Mouse (Mus musculus) right cerebral cortex, postnatal 4 days (tissue): ENCODE measurements around the gene Pde4c.

Experiments
- DNase-seq: peaks from one replicate; pipeline ENCODE4 v3.0.0-alpha.2; 2022

Gene Pde4c

DNA sequence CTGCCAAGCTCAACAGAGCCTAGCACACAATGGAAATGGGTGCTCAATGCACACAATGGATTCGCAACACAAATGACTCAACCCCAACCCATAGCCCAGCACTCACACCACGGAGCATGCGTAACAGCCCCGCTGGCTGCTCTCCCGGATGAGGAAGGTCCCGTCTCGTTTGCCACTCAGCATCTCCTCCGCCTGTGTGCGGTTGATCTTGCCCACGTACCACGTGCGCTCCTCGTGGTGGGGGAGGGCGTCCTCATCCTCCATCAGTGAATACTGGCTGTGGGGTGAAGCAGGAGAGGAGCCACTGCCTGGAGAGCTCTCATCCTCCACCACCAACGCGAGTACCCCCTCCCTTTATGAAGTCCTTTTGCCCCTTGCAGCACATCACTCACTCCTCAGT, 45.4 kb downstream of the Pde4c start:
- no peak for DNase-seq

DNA sequence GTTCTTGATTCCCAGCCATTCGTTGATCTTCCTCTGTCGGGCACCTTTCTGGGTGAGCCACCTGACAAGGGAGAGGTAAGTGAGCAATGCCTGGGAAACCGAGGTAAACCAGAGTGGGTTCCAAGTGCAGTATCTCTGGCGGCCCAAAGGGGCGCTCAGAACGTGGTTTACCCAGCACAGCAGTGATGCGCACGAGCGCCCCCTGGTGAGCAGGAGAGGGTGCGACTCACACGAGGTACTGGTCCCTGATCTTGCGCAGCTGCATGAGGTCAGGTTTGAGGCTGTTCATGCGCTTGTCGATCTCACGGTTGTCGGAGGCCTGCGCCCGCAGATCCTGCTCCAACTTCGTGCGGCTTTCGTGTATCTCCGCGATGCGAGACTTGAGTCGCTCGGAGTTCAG, 45.8 kb downstream of the Pde4c start:
- DNase-seq, result peak; percentile 99

DNA sequence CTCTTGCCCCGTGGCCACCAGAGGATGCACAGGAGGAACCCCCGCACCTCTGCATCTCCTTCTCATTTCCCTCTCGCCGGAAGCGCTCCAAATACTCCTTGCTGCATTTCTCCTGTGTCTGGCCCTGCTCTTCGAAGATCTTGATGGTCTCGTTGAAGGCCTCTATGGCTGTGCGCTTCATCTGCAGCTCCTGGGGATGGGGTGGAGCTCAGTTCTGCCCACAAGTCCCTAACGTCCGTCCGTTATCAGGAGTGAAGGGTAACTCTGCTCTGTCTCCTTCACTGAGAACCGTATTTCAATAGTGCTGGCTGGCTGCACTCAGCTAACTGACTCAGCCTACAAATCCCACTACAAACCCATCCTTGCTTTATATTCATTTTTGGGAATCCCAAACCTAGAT, 46.3 kb downstream of the Pde4c start:
- DNase-seq, result no peak

DNA sequence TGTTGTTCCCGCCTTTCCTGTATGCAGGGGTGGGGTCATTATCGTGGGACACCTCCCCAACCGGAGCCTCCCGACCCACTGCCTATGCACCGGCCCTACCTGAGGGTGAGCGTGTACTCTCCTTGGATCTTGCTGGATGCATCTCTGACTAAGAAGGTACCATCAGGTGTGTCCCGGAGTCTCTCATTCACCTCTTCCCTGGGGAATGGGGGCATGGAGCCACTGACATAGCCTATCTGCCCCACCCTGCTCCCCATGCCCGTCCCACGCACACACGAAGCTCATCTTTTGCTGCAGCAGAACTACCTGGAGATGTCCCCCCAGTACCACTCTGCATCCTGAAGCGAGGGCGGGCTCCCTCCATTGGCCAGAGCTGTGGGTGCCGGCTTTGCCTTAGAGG, 47.2 kb downstream of the Pde4c start:
- no peak for DNase-seq

DNA sequence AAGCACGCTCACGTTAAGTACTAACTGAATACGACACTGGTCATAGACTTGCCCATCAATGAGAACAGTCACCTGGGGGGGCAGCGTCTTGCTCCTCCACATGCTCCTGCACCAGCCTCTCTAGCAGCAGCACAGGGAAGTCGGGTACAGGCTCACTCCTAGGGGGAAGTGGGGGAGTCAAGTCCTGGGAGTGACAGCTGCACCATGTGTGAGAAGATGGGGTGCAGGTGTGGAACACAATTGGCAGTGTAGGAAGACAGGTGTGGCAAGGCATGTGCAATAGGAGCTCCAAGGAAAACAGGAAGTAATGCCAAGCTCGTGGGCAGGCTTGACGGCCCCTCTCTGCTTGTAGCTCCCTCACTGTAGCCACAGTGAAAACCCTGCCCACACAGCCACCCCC, 47.7 kb downstream of the Pde4c start:
- DNase-seq, result no peak

DNA sequence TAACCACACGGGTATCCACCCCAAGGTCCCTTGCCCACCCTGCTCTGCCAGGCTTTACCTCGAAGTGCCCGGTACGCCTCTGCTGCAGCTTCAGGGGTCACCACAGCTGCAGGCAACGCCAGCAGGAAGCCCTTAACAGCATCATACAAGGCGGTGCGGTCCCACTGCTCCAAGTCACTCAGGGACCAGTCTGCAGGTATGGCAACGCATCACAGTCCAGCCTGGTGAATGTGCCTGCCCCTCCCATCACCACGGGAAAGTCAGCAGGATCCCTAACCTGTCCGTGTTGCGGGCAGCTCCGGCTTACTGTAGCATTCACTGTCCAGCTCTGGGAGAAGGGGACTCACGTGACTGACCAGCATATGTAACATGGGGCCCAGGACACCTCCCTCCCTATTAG, 48.6 kb downstream of the Pde4c start:
- no peak for DNase-seq

DNA sequence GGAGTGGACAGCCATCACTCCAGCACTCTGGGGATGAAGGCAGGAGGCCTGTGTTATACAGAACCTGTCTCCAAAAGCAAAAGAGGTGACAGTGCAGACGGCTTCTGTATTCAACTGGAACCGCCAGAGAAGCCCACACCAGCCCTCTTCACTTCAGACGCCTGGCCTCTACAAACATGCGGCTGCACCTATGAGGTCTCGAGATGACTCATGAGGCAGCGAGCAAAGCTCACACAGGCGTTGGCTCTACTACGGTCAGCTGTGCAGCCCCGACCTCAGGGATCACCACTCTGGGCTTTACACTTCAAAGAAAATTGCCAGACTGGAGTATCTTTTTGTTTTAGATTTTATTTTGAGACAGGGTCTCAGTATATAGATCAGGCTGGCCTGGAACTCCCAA, 49.4 kb downstream of the Pde4c start:
- DNase-seq, result no peak

DNA sequence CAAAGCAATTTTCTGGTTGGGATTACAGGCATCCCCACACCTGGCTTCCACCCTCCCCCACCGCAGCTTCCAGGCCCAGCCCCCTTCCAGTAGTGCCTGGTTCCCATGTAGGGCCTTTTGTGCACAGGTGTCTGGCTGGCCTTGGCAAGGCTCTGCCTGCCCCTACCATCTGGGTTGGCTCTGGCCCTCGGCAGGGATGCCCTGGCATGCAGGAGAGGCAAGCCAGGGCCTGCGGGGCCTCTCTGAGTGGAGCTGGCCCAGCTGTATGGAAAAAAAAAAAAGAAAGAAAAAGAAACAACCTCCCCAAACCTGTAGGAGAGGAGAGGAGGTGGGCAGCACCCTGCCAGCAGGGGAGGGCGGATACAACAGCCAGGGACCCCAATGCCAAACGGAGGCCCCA, 49.9 kb downstream of the Pde4c start:
- no peak for DNase-seq

DNA sequence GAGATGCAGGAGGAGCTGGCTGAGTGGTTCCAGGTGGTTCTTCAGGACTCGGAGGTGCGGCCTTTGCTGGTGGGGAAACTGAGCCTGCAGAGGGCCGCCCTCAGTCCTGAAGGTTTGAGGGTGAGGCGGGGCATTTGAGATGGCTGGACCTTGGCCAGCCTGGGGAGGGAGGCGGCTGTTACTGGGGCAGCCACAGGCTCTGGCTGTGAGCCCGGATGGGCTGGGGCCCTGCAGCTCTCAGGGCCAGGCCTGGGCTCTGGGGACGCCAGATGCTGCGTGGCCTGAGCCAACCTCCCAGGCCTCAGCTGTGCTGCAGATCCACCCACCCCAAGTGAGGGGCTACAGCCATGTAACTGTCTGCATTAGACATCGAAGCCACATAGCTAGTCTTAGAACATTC, 50.3 kb downstream of the Pde4c start:
- peak; percentile 69 for DNase-seq

DNA sequence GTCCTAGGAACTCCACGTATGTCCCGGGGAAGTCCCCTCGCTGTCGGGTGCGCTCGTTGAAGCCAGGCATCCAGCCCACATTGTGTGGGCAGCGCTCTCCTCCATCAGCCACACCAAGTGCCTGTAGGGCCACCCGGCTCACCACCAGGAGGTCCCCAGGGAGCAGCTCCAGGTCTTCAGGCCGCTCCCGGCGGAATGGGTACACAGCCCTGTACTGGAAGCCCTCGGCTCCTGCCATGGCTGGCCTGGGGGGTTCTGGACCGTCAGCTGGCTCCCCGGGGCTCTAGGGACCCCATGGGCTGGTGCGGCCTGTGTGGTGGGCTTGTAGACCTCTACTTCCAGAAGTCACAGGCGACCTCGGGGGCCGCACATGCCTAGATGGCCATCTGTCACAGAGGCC, 51.2 kb downstream of the Pde4c start:
- no peak for DNase-seq

DNA sequence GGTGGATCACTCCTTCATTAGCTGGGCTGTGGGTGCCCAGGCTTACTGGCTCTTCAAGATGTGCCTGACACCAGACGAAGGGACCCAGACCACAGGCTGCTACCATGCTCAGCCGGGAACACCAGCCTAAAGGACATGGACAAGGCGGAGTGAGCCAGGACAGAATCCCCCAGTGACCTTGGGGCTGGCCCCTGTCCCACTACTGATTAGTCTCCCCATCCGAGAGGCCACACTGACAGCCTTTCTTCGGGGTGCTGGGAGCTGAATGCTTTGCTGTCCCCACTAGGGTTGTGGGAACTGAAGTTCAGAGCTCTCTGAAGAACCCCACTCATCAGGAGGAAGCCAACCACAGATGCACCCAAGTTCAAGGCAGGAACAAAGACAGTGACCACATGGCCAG, 51.7 kb downstream of the Pde4c start:
- DNase-seq, result no peak

DNA sequence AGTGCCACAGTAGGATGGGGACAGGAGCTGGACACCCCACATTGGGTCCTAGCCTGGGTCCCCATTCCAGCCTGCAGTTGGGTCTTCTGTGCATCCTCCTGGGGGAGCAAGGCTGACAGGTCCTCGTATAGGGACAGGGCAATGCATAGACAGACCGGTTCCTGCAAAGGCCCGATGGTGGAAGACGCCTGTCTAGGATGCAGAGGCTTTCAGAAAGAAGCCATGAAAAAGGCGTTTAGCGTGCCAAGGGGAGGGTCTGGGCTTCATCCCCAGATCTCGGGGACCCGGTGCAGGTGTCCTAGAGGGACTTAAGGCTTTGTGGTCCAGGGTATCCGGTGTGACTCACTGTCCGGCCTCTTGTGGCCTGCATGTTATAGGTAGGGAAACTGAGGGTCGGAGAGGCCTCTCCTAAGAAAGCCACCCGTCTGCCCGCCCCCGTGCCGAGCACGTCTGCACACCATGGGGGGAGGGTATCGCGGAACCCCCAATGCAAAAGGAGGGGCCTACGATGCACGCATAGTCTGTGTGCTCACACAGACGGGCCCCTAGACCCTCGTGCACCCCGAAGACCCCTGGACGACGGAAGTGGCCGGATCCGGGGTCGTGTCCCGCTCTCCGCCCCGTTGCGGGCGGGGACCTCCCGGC, 52.5 kb downstream of the Pde4c start:
- DNase-seq, result peak; percentile 55

DNA sequence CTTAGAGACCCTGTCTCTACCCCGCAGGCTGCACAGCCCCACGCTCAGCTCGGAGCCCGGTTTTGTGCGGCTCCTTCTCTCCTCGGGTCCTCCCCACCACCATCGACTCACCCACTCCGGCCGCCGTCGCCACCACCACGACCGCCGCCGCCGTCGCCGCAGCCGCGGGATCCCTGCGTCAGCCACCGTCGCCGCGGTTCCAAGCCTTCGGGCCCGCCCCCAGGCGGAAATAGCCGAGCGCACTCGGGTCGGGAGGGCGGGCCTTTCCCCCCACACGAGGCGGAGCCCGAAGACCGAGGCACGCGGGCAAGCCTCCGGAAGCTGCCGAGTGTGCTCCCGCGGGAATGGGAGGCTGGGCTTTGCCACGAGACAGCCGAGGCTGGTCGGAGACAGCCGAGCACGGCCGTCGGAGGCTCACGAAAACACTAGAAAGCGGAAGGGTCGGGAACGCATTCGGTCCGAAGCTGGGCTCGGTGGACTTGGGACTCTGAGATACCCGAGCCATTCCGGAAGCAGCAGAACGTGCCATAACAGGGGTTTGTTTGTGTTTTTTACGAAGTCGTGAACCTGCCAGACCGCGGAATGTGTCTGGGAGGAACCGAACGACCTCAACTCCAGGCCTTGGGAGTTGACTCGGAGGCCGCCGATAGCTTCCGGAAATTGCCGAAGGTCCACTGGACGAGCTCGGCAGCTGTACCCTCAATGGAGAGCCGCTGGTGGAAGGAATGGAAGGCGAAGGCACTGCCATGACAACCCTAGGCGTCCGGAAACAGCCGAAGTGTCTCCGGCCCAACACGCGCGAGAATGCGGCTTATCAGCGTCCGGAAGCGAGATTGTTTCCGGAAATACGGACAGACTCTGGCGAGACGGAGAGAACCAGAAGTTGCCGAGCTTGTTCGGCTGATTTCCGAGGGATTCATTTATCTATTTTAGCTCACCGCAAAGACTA, 53.2 kb downstream of the Pde4c start, which contains the start of gene Pik3r2:
Gene Pik3r2, minus strand, starts transcription at position 218 of the 949 bp plus-strand sequence.
- peak; percentile 99 for DNase-seq

DNA sequence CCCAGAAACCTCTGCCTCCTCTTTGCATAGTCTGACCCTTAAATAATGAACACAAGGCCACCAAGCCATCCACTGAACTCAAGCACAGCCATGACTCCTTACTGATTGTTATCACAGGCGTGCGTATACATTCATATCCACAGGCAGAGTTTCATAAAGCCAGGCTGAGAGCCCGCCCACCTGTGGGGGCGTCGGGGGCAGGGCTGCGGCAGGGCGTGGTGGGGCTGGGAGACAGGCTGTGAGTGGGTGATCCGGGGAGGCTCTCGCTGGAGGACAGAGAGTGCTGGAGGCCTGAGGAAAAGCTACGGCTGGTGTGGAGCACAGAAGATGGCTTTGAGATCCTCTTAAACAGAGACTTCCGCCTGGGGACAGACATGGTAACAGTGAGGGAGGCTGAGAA, 56.6 kb downstream of the Pde4c start:
- DNase-seq, result no peak

DNA sequence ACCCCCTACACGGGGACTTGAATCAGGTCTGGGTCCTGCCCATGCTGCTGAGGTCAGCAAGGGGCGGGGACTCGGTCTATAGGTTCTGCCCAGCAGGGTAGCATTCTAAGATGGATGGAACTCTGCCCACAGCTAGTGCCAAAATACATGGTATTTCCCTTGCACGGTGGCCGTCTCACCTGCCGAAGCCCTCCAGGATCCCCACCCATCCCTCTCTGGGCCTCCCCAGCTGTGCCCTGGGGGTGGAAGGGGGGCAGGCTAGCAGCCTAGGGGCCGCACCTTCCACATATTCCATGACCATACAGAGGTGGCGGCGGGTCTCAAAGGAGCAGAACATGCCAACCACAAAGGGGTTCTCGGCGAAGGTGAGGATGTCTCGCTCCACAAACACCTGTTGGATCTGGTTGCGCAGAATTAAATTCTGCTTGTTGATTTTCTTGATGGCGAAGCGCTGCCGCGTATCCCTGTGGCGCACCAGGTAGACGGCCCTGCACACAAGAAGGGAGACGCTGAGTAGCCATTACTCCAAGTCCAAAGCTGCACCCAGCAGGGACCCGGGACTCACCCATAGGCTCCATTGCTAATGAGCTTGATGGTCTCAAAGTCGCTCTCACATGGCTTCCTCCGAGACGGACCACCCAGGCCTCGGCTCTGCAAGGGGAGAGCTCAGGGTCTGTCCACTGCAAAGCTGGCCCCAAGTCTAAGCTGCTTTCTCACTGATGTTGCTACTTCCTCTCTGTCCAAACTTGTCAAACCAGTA, 63.0 kb downstream of the Pde4c start:
- DNase-seq, result no peak

DNA sequence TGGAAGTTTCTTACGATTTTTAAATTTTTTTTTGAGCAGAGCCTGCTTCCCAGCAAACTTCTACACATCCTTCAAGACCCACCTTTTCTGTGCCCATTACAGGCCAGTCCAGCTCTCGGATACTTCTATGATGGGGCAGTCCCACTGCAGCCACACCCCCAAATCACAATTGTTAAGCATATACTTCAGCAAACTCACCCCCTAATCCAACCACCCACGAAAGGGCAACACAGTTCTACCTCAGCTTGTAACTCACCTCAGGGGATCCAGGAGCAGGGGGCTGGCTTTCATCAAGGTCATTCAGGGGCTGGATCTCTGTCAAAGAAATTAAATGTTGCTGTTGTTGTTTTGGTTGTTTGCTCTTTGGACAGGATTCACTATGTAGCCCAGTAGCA, 63.5 kb downstream of the Pde4c start:
- no peak for DNase-seq

DNA sequence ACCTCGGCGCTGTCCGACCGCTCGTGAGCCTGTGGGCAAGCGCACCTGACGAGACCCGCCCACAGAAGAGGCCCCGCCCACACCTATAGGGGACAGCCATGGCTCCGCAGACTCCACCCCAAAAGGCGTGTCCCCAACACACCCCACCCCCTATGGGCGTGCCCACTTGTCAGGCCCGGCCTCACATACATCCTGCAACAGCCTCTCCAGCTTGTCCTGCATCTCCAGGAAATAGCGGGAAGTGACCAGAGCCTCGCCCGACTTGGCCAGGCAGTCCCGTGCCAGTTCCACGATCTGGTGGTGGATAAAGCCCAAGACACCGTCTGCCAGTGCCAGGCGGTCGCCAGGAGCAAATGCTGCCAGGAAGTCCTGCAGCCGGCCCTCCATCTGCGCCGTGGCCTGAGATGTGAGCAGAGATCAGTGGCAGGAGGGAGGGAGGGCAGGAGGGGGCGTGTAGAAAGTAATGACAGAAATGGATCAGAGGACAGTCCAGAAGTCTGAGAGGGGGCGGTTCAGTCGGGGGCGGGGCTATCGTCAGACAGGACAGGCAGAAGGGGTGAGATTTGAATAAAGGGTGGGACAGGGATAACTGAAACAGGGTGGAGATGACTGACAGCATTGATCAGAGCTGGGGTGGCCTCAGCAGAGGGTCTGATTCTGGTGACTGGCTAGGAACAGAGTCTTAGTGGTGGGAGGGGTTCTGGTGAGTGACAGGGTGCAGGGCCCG, 64.6 kb downstream of the Pde4c start:
- DNase-seq, result no peak

DNA sequence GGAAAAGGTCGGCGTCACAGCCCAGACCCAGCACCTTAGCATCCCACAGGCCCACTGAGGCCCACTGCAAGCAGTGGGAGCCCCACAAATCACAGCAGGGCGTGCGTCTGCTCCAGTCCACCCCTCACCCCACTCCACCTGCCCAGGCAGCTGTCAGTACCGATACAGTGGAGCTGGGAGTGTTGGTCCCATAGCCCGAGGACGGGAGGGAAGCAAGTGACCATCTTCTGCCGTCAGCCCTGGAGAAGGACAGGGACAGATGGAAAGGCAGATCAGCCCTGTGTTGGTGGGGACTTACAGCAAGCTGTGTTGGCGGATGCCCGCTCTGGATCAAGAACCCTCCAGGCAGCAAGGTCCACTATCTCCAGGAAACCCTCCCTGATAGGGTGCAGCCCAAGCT, 65.5 kb downstream of the Pde4c start:
- no peak for DNase-seq

DNA sequence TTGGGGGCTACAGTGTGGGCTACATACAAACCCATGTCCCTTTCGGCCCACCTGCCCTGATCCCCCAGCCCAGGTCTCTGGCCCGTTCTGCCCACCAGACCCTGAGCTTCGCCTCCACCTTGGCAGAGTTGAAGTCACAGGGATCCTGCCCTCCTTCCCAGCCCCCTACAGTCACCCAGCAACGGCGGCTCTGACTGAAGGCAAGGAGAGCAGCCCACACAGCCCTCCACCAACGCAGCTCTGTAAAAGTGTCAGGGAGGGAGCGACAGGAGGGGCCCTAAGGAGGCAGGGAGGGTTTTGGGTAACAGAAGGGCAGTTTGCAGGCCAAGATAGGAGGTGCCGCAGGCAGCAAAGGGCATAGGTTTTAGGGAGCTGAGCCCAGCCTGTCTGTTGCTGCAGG, 67.3 kb downstream of the Pde4c start:
- no peak for DNase-seq

DNA sequence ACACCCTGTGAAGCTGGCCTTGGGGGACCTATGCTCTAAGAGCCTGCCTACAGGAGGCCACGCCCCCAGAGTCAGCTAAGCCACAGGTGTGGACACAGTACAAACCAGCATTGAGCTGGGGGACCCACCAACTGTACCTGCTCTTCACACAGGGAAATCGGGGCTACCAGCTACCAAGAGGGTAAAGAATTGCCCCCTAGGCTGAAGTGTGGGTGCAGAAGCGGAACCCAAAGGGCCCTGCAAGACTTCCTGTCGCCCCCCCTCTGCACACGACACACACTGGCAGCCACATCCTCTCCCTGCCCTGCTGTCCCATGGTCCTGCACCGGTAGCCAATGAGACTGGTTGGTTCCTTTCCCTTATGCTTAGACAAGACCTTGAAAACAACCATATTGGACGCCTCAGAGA, 67.8 kb downstream of the Pde4c start:
- no peak for DNase-seq

DNA sequence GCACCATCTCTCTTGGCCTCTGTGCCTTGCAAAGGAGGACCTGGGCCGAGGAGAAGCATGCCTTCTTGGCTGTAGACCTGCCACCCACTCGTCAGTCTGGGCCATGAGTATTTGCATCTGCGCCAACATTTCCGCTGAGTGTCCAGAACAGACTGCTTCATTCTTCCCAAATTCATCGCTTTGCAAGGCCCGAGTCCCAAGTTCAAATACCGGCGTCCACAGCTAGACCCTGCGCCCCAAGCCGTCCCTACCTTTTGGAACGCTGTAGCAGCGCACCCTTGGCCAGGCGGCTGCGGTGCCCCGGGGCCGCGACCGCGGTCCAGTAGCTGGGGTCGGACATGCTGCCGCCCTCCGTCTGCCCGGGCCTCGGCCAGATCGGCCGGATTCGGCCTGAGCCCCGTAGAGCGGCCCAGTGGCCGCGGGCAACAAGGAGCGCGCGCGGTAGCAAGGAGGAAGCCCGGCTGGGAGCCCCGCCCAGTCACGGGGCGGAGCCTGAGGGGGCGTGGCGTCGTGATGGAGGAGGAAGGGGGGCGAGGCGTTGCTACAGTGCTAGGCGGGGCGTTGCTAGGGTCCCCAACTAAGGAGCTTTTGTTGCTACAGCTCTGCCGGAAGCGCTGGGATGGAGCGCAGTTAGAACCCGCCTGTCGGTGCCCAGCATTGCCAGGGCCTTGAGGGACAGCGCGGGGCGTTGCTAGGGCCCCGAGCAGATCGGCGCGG, 68.6 kb downstream of the Pde4c start:
- DNase-seq, result peak; percentile 95

DNA sequence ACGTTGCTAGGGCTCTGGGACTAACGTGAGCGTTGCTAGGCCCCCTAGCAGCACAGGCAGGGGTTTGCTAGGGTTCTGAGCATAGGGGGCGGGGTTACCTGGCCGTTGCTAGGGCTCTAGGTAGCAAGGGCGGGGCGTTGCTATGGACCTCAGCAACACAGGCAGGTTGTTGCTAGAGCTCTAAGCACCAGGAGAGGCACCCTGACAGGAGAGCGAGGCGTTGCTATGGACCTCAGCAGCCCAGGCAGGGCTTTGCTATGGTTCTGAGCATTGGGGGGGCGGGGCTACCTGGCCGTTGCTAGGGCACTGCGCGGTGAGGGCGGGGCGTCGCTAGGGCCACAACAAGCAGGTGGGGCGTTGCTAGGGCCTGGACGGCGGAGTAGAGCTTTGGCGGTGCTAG, 69.2 kb downstream of the Pde4c start:
- peak; percentile 68 for DNase-seq
